17 mouse cellular contexts compared by ENCODE assay signal in the genomic region with DNA sequence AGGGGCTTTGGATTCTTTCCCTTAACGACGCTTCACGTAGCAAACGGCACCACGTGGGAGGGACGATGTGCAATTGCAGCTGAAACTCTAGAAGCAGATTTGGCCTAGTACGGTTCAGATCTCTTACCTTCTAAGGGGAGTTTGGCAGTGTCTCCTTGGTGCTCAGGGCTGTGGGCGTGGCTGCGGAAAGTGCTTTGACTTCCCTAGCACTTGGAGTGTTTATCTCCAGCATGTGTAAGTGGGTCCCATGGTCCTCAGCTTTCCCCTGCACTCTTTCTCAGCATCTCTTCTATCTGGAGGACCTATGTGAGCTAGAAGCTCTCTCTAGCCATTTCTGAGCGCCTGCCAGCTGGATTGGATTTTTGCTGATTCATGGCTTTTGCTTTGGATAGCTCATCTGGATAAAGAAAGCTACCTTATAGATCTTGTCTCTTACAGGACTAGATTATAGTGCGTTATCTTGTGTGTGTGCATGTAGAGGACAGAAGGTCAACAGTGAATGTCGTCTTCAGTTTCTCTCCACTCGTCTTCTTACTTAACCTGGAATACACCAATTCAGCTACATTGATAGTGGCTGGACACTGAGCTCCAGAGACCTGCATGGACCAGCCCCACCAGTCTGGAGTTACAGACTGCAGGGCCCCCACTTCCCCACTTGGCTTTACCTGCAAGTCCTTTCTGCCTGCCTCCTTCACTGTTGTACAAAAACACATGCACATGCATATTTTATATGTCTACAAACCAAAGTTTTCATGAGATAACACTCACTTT.
A peak's percentile ranks its signal among the peaks of the same experiment; 100 is the strongest.
DNase-seq lines count a peak whose midpoint lies in the region; ATAC-seq and TF ChIP-seq lines count a peak whose summit lies in the region.
"Had no signal": no experiment of that assay in that cellular context is flagged by ENCODE, and none has a peak within 500 bp of the region (broad histone marks: within the 10 kb centered on the region; RNA-seq: fewer than 3 reads in every experiment).

No protein-coding gene starts in this region.

- no peaks in the 10 kb centered on the region for H3K36me3 ChIP-seq in kidney, embryonic 14.5 days (ENCODE audit: control insufficient read depth, insufficient read depth, low read length)
- H3K36me3 ChIP-seq in ES-E14 (ENCODE audit: control insufficient read depth, insufficient read depth, low read length, poor library complexity, severe bottlenecking), result no peaks in the 10 kb centered on the region
- no peaks in the 10 kb centered on the region for H3K36me3 ChIP-seq in lung, embryonic 14.5 days (ENCODE audit: insufficient read depth)
- no peaks in the 10 kb centered on the region for H3K36me3 ChIP-seq in midbrain, embryonic 11.5 days (ENCODE audit: control insufficient read depth, insufficient read depth, low read length)
- H3K36me3 ChIP-seq: forebrain, embryonic 15.5 days; heart, embryonic 12.5 days; neural tube, embryonic 13.5 days had no signal

- in situ Hi-C loops in ES-E14 (cut with MboI; ENCODE audit: low sequenced_read_pairs in 2 of 2, unreplicated experiment in 2 of 2), result no loop called here

- no peak overlapping the region for H3K9ac ChIP-seq in kidney, embryonic 14.5 days (ENCODE audit: low read depth, low read length)
- no peak overlapping the region for H3K9ac ChIP-seq in ES-E14 (ENCODE audit: insufficient read depth, low read depth, low read length, poor library complexity, severe bottlenecking)
- no peak overlapping the region for H3K9ac ChIP-seq in lung, embryonic 14.5 days
- no peak overlapping the region for H3K9ac ChIP-seq in midbrain, embryonic 11.5 days (ENCODE audit: low read length)
- H3K9ac ChIP-seq: forebrain, embryonic 15.5 days; heart, embryonic 12.5 days; neural tube, embryonic 13.5 days had no signal

- H3K4me1 ChIP-seq in kidney, embryonic 14.5 days (ENCODE audit: control insufficient read depth, insufficient read depth, low read length), result peaks cover 3% of the 10 kb centered on the region; the same call in 1 of the 2 replicates
- H3K4me1 ChIP-seq in ES-E14 (ENCODE audit: control insufficient read depth in 2 of 2, insufficient read depth in 2 of 2, low read length in 2 of 2, poor library complexity in 1 of 2), result peaks cover 9 to 26% of the 10 kb centered on the region in 2 experiments
- no peaks in the 10 kb centered on the region for H3K4me1 ChIP-seq in lung, embryonic 14.5 days (ENCODE audit: insufficient read depth)
- no peaks in the 10 kb centered on the region for H3K4me1 ChIP-seq in midbrain, embryonic 11.5 days (ENCODE audit: control insufficient read depth, insufficient read depth, low read length)
- H3K4me1 ChIP-seq: forebrain, embryonic 15.5 days; neural tube, embryonic 13.5 days had no signal

- DNase-seq in kidney, postnatal 36 days, result no peak
- DNase-seq in ES-E14 (ENCODE audit: low read depth, low spot score), result no peak
- DNase-seq in lung, embryonic 14.5 days, result peak; percentile 69
- DNase-seq in midbrain, embryonic 11.5 days (ENCODE audit: low spot score, missing footprints), result no peak
- no peak for DNase-seq in layer of hippocampus, adult 2 months (ENCODE audit: low spot score in 2 of 2)
- DNase-seq: adrenal gland, adult 2 months; cerebellum, adult 18-20 months; heart, postnatal 36 days; kidney, adult 9 months had no signal

- no peak for TF ChIP-seq CTCF in lung, embryonic 14.5 days (IDR thresholded peaks at IDR 0.05; ENCODE audit: low read depth)
- TF ChIP-seq CTCF in layer of hippocampus, adult 2 months (conservative IDR thresholded peaks at IDR 0.05), result no peak

- H3K27ac ChIP-seq in kidney, embryonic 14.5 days (ENCODE audit: low read depth, low read length), result no peak overlapping the region
- peak overlapping the region; percentile 83 for H3K27ac ChIP-seq in ES-E14 (ENCODE audit: insufficient read depth, low read depth, low read length, poor library complexity, severe bottlenecking)
- H3K27ac ChIP-seq in lung, embryonic 14.5 days (ENCODE audit: low read depth), result no peak overlapping the region
- H3K27ac ChIP-seq in midbrain, embryonic 11.5 days (ENCODE audit: low read depth, low read length), result no peak overlapping the region
- no peak overlapping the region for H3K27ac ChIP-seq in layer of hippocampus, adult 2 months
- H3K27ac ChIP-seq: forebrain, embryonic 15.5 days; neural tube, embryonic 13.5 days had no signal

- H3K4me2 ChIP-seq in kidney, embryonic 14.5 days (replicated peaks; ENCODE audit: low read depth, low read length), result no peak overlapping the region
- H3K4me2 ChIP-seq in lung, embryonic 14.5 days, result no peak overlapping the region
- H3K4me2 ChIP-seq in midbrain, embryonic 11.5 days, result no peak overlapping the region
- H3K4me2 ChIP-seq: forebrain, embryonic 15.5 days; heart, embryonic 12.5 days; liver, embryonic 11.5 days; neural tube, embryonic 13.5 days had no signal

- no peaks in the 10 kb centered on the region for H3K27me3 ChIP-seq in kidney, embryonic 14.5 days (ENCODE audit: control insufficient read depth, insufficient read depth, low read length)
- H3K27me3 ChIP-seq in lung, embryonic 14.5 days (ENCODE audit: insufficient read depth, low read length), result no peaks in the 10 kb centered on the region
- H3K27me3 ChIP-seq in midbrain, embryonic 11.5 days (ENCODE audit: control insufficient read depth, insufficient read depth, low read length), result no peaks in the 10 kb centered on the region
- H3K27me3 ChIP-seq: forebrain, embryonic 15.5 days; neural tube, embryonic 13.5 days had no signal

- no peak overlapping the region for H3K4me3 ChIP-seq in kidney, embryonic 14.5 days (ENCODE audit: low read length)
- no peak overlapping the region for H3K4me3 ChIP-seq in ES-E14 (ENCODE audit: insufficient read depth in 1 of 2, low read depth in 1 of 2, low read length in 2 of 2, poor library complexity in 1 of 2, severe bottlenecking in 1 of 2)
- no peak overlapping the region for H3K4me3 ChIP-seq in lung, embryonic 14.5 days (ENCODE audit: low read depth, low read length)
- no peak overlapping the region for H3K4me3 ChIP-seq in midbrain, embryonic 11.5 days (ENCODE audit: low read depth, low read length)
- H3K4me3 ChIP-seq in layer of hippocampus, adult 2 months, result no peak overlapping the region
- H3K4me3 ChIP-seq: erythroblast, embryonic 14.5 days; forebrain, embryonic 15.5 days; heart, embryonic 12.5 days; neural tube, embryonic 13.5 days had no signal

- 0 out of 2 replicates have a peak, but pooled peaks have one; percentile 29 for ATAC-seq in kidney, embryonic 14.5 days (ENCODE audit: low FRiP score, low TSS enrichment)
- ATAC-seq in lung, embryonic 14.5 days (ENCODE audit: insufficient read depth), result peak; percentile 76
- 0 out of 2 replicates have a peak, but pooled peaks have one; percentile 14 for ATAC-seq in megakaryocyte-erythroid progenitor cell, adult 5-6 weeks (replicated peaks; ENCODE audit: low FRiP score, low TSS enrichment, poor library complexity, severe bottlenecking)
- ATAC-seq in midbrain, embryonic 11.5 days (ENCODE audit: low FRiP score), result no peak
- ATAC-seq: forebrain, embryonic 15.5 days; hindbrain, embryonic 16.5 days had no signal

- H3K9me3 ChIP-seq in kidney, embryonic 14.5 days (ENCODE audit: control insufficient read depth, low read length), result no peaks in the 10 kb centered on the region
- no peaks in the 10 kb centered on the region for H3K9me3 ChIP-seq in ES-E14 (ENCODE audit: control insufficient read depth, insufficient read depth, low read depth, low read length)
- no peaks in the 10 kb centered on the region for H3K9me3 ChIP-seq in lung, embryonic 14.5 days (ENCODE audit: low read depth, low read length)
- no peaks in the 10 kb centered on the region for H3K9me3 ChIP-seq in midbrain, embryonic 11.5 days (ENCODE audit: control insufficient read depth, low read length)
- H3K9me3 ChIP-seq: forebrain, embryonic 15.5 days; heart, embryonic 12.5 days; neural tube, embryonic 13.5 days had no signal

- WGBS in kidney, embryonic 14.5 days, result 42% methylated on average over 13 of the region's 13 CpGs
- 36% methylated on average over 13 of the region's 13 CpGs for WGBS in lung, embryonic 14.5 days
- WGBS in midbrain, embryonic 11.5 days, result 72% methylated on average over 13 of the region's 13 CpGs

TF ChIP-seq in ES-E14, 5 proteins besides CTCF, POLR2A, EP300 and RAD21:
- peak; percentile 95 for TF ChIP-seq MAFK (IDR thresholded peaks at IDR 0.05; ENCODE audit: insufficient read depth, low read depth, low read length)
- no peak for TF ChIP-seq CHD2 (IDR thresholded peaks at IDR 0.05; ENCODE audit: low read depth, low read length)
